Mouse (Mus musculus) forelimb bud, embryonic 11.5 days (tissue): ENCODE data around the gene Raver2.
A peak's percentile ranks its signal among the peaks of the same experiment; 100 is the strongest.
"Not testable (repeated sequence)": the region's sequence is repeated elsewhere in the genome, so short reads cannot be mapped to it uniquely, and the experiment has no call there.

Source experiments
- DNase-seq: peaks from one replicate; pipeline ENCODE4 v3.0.0-alpha.2; 2012; ENCODE audit warnings: low read depth, low spot score

The Raver2 gene

GRCm38 (mm10) chr4:101068786-101069153 is at the start of gene Raver2:
Gene Raver2 (plus strand): TSS chr4:101068983.
- DNase-seq: peak; percentile 63

GRCm38 (mm10) chr4:101020596-101020995 is 48.2 kb upstream of the Raver2 start, which contains the start of gene Gm10577:
Gene Gm10577 (minus strand): TSS chr4:101020696.
- no peak for DNase-seq

- DNase-seq: no peak
Measured at GRCm38 (mm10) chr4:101026566-101026965, 42.2 kb upstream of the Raver2 start.

GRCm38 (mm10) chr4:101026995-101027394 is 41.8 kb upstream of the Raver2 start:
- no peak for DNase-seq

- DNase-seq: no peak
Measured at GRCm38 (mm10) chr4:101027852-101028411, 40.9 kb upstream of the Raver2 start.

DNA sequence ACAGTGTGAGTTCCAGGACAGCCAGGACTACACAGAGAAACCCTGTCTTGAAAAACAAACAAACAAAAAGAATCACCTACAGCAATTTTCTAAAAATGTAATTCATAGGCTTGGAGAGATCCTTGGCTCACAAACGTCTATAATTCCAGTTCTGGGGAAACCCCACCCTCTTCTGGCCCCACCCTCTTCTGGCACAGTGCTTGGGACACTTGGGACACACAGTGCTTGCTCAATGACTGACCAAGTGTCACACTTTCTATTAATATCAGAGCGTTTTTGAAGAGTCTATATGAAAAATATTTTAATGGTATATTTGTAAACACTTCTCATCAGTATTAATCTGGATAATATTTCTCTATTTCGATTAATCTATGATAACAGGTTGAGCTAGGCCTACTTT is 35.7 kb upstream of the Raver2 start:
- DNase-seq: no peak

GRCm38 (mm10) chr4:101035131-101035530 is 33.7 kb upstream of the Raver2 start:
- no peak for DNase-seq

DNA sequence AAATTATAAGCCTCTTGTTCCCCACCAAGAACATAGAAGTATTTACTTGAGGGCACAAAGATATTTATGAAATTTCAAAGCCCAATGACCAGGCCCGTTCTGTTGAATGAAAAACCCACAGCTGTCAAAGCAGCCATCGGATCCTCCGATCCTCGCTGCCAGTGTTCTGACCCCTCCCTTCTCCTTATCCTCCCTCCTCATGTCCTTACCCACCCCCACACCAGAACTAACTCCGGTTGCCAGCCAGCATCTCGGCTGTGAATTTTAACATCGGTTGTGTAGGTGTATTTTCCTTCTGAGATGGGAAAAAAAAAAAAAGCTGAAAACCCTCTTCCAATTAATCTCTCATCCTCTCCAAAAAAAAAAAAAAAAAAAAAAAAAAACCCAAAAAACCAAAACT is 31.6 kb upstream of the Raver2 start:
- DNase-seq: no peak

- no peak for DNase-seq
Measured at GRCm38 (mm10) chr4:101043691-101044090, 25.1 kb upstream of the Raver2 start.

GRCm38 (mm10) chr4:101044149-101044548 is 24.6 kb upstream of the Raver2 start:
- no peak for DNase-seq

- no peak for DNase-seq
Measured at GRCm38 (mm10) chr4:101046576-101046975, 22.2 kb upstream of the Raver2 start.

GRCm38 (mm10) chr4:101062146-101062545 is 6.6 kb upstream of the Raver2 start:
- no peak for DNase-seq

- DNase-seq: no peak
Measured at GRCm38 (mm10) chr4:101066401-101066800, 2.4 kb upstream of the Raver2 start.

- peak; percentile 33 for DNase-seq
Measured at GRCm38 (mm10) chr4:101069154-101069971, 580 bp downstream of the Raver2 start.

GRCm38 (mm10) chr4:101071570-101071969 is 2.8 kb downstream of the Raver2 start:
- no peak for DNase-seq

DNA sequence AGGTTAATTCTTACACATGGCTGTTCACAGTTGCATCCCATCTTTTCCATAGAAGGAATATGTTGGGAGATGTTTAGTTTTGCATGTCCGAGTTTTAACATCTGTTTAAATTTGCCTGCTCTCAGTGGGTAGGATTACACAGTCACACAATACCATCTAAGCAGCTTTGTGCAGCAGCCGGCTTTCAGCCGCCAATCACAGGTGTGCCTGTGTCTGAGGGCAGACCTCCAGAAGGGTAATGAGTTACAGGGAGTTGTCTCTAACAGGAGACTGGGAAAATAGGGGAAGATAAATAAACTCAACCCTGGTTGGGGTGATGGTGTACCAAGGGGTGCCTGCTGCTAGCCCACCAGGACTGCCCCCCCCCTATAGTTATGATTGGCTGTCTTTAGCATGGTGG is 7.6 kb downstream of the Raver2 start:
- no peak for DNase-seq

GRCm38 (mm10) chr4:101080016-101080415 is 11.2 kb downstream of the Raver2 start:
- DNase-seq: no peak

DNA sequence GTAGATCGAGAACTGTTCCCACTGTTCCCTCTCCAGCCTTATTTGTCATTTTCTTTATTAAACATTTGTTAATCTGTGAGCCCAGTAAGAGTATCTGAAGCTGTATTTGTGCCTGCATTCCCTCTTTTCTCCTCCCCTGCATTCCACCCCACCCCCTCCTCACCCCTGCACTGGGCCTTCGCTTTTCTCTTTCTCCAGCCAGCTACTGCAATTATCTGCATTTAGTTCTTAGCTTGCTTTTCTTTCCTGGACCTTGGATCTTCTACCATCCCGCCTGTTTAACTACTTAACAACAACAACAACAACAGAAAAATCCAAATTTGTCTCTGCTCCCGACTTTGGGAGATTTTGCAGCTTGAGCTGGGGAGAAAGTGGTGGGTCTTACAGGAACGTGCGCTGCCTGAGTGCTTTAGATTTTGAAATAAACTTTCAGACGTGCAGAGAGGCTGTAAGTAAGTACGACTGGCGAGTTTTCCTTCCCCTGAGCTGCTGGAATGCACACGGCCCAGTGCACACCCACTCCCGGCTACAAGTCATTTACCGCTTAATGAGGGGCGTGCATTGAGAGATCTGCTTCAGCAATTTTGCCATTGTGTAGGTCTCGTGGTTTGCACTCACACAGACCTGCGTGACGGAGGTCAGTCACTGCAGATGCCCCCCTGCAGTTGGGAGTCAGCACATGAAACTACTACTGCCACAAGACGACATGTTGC is 13.5 kb downstream of the Raver2 start:
- DNase-seq: no peak

DNA sequence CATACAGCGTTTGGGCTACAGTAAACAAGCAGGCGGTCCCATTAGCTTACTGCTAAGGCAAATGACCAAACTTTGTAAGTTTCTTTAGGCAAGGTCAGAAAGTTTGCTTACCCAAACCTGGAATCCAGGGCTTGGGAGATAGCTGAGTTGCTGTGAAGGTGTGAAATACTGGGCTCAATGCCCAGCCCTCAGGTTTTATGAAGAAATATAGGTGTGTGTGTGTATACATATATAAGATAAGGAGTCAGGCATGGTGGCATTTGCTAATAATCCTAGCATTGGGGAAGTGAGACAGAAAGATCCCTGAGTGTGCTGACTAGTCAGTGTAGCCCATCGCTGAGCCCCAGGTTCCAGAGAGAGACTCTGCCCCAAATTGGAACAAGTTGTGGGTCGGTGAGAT is 16.1 kb downstream of the Raver2 start:
- DNase-seq: no peak

DNA sequence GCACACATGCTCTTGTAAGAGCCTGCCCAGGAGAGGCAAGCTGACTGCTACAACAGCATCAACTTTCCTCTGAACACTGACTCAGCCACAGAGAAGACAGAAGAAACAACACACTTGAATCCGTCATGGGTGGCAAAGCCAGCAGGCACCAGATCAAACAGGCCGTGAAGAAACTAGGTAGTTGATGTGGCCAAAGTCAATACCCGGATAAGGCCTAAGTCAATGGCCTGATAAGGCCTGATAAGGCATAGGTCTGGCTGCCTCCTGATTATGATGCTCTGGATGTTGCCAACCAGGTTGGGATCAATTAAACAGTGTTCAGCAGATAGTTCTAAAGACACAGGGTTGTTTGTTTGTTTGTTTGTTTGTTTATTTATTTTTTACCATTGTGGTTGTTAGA is 17.3 kb downstream of the Raver2 start:
- no peak for DNase-seq

DNA sequence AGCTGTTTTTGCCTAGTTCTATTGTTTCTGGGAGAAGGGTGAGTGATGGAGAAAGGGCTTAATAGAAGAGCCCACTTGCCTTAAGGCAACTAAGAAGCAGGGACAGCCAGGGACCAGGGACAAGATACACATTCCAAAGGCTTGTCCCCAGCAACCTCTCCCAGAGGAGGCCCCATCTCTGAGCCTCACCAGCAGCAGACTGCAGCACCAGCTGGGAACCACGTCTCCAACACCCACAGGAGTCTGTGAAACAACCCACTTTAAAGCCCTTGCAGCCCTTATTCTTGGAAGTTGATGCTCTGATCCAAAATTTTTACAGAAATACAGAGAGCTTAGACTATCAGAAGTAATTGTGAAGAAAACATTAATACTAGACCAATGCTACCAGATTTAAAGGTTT is 18.9 kb downstream of the Raver2 start:
- no peak for DNase-seq

DNA sequence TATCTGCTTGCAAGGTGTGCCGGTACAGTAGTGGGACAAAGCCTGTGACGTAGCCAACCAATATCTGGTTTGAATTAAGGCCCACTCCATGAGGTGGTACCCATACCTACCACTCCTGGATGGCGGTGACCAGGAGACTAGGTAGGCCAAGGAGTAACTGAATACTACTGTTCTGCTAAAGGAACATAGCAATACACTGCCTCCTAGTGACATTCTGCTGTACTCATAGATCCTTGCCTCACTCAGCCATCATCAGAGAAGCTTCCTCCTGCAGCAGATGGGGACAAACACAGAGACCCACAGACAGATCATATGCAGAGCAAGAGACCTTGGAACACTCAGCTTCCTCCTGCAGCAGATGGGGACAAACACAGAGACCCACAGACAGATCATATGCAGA is 21.8 kb downstream of the Raver2 start:
- DNase-seq: not testable (repeated sequence)

- DNase-seq: no peak
Measured at GRCm38 (mm10) chr4:101093292-101093691, 24.5 kb downstream of the Raver2 start.
